Mouse (Mus musculus) G1E (cell line): Measurements from ENCODE around the gene Cyb5d1.

ENCODE experiments used
- CTCF ChIP-seq: IDR thresholded peaks from 2 replicates; pipeline ENCODE4 v1.5.1; 2012; ENCODE audit warnings: low read depth, low read length, inconsistent platforms, mixed read lengths
- GATA1 ChIP-seq: IDR thresholded peaks from 2 replicates; pipeline ENCODE4 v1.6.1; 2012; ENCODE audit warnings: borderline replicate concordance, low read length, inconsistent platforms, mixed read lengths
- GATA2 ChIP-seq: IDR thresholded peaks from 2 replicates; pipeline ENCODE4 v1.6.1; 2012; ENCODE audit warnings: low read depth, low read length, inconsistent platforms, borderline replicate concordance
- POLR2AphosphoS5 ChIP-seq: IDR thresholded peaks from 2 replicates; pipeline ENCODE4 v1.6.1; 2012; ENCODE audit warnings: low read depth, low read length, inconsistent platforms; ENCODE audit not compliant: insufficient replicate concordance
- TAL1 ChIP-seq: conservative IDR thresholded peaks from 2 replicates; pipeline ENCODE4 v1.6.1; 2012; ENCODE audit warnings: low read depth, low read length, inconsistent platforms, mixed read lengths

GRCm38 (mm10) chr11:69364376-69364775 is 31.1 kb downstream of the Cyb5d1 start:
- no peak for TF ChIP-seq GATA1
- TF ChIP-seq CTCF, result no peak
- no peak for TF ChIP-seq TAL1
- TF ChIP-seq POLR2AphosphoS5, result no peak
- no peak for TF ChIP-seq GATA2
